Mouse (Mus musculus) midbrain, embryonic 16.5 days (tissue): ENCODE measurements around the gene Klhl21. TPM values are rescaled to one million over a fixed set of nuclear protein-coding genes. Genes with fewer than 3 reads are reported as not detected.
A peak's percentile ranks its signal among the peaks of the same experiment; 100 is the strongest.
"Not testable (repeated sequence)": the region's sequence is repeated elsewhere in the genome, so short reads cannot be mapped to it uniquely, and the experiment has no call there.

ENCODE experiments used
- ATAC-seq: fragments of 200-750 bp; cut with Nextera tagmentation; 2 replicates; pipeline ENCODE4 v1.8.0; 2017; ENCODE audit warnings: moderate TSS enrichment
- H3K27ac ChIP-seq: fragments of 300-500 bp; sonication (generic); 2 replicates; pipeline ENCODE4 v1.5.1; 2014; ENCODE audit warnings: mild to moderate bottlenecking, low read length, mixed read lengths
- H3K27me3 ChIP-seq: fragments of 300-500 bp; sonication (generic); 2 replicates; pipeline ENCODE4 v1.6.1; 2014; ENCODE audit warnings: low read depth, low read length, mixed read lengths; ENCODE audit not compliant: control insufficient read depth, insufficient read depth
- H3K36me3 ChIP-seq: fragments of 300-500 bp; sonication (generic); 2 replicates; pipeline ENCODE4 v1.6.1; 2014; ENCODE audit warnings: mild to moderate bottlenecking, low read length, moderate library complexity, mixed read lengths; ENCODE audit not compliant: control insufficient read depth, insufficient read depth
- H3K4me1 ChIP-seq: fragments of 300-500 bp; sonication (generic); 2 replicates; pipeline ENCODE4 v1.6.1; 2014; ENCODE audit warnings: mild to moderate bottlenecking, low read length, mixed read lengths; ENCODE audit not compliant: control insufficient read depth, insufficient read depth
- H3K4me2 ChIP-seq: fragments of 300-500 bp; sonication (generic); 2 replicates; pipeline ENCODE4 v1.6.1; 2014; ENCODE audit warnings: mild to moderate bottlenecking, low read length, mixed read lengths
- H3K4me3 ChIP-seq: fragments of 300-500 bp; sonication (generic); 2 replicates; pipeline ENCODE4 v1.5.1; 2014; ENCODE audit warnings: low read depth, mild to moderate bottlenecking, low read length, moderate library complexity, mixed read lengths
- H3K9ac ChIP-seq: fragments of 300-500 bp; sonication (generic); 2 replicates; pipeline ENCODE4 v1.6.1; 2014; ENCODE audit warnings: low read depth, low read length, mixed read lengths
- H3K9me3 ChIP-seq: fragments of 300-500 bp; sonication (generic); replicated peaks from 2 replicates; pipeline ENCODE4 v1.6.1; 2014; ENCODE audit warnings: mild to moderate bottlenecking, low read length, mixed read lengths; ENCODE audit not compliant: control insufficient read depth, poor library complexity, severe bottlenecking
- WGBS: fragments of 180-500 bp; shearing (Covaris S2); extraction: QIAGEN DNeasy Blood & Tissue Kit; methylation state at CpG from one replicate; pipeline ENCODE4 v1.1.7; 2014; 5-methylcytosine and 5-hydroxymethylcytosine counted together
- polyA plus RNA-seq: library from polyadenylated mRNA; unstranded; fragments of >200 nt; fragmentation: Nextera tagmentation; extraction: Ambion mirVana; gene quantifications from 2 replicates; pipeline ENCODE4 v1.2.1, GENCODE M21; 2015

The Klhl21 gene
- polyA plus RNA-seq, 1 experiment from 2014 or later: 3.0 TPM

- ATAC-seq: no peak
Measured at GRCm38 (mm10) chr4:152022506-152022905, 13.9 kb downstream of the Klhl21 start.

GRCm38 (mm10) chr4:152024525-152024924 is 15.9 kb downstream of the Klhl21 start:
- Histone ChIP-seq H3K36me3 (peaks cover 34% of the 10 kb centered on the region), H3K4me3 (no peak overlapping the region), H3K9ac (no peak overlapping the region), H3K27ac (no peak overlapping the region), H3K4me2 (no peak overlapping the region), H3K9me3 (no peaks in the 10 kb centered on the region), H3K27me3 (no peaks in the 10 kb centered on the region), H3K4me1 (peaks cover 44% of the 10 kb centered on the region)
- 91% methylated on average over 11 of the region's 11 CpGs for WGBS
- no peak for ATAC-seq

More at GRCm38 (mm10) chr4:152022506-152022905, 13.9 kb downstream of the Klhl21 start:
- 86% methylated on average over 8 of the region's 8 CpGs for WGBS
- H3K9ac ChIP-seq: no peak overlapping the region
- peaks cover 32% of the 10 kb centered on the region for H3K4me1 ChIP-seq
- H3K27me3 ChIP-seq: no peaks in the 10 kb centered on the region
- H3K9me3 ChIP-seq: no peaks in the 10 kb centered on the region
- H3K27ac ChIP-seq: no peak overlapping the region
- H3K4me2 ChIP-seq: no peak overlapping the region
- H3K36me3 ChIP-seq: peaks cover 42% of the 10 kb centered on the region
- H3K4me3 ChIP-seq: no peak overlapping the region

- Histone ChIP-seq H3K27me3 (no peaks in the 10 kb centered on the region), H3K4me2 (peak overlapping the region; percentile 99), H3K9ac (peak overlapping the region; percentile 84), H3K36me3 (peaks cover 13% of the 10 kb centered on the region; the same call in 1 of the 2 replicates), H3K27ac (peak overlapping the region; percentile 79), H3K4me1 (peaks cover 49% of the 10 kb centered on the region), H3K4me3 (peak overlapping the region; percentile 80), H3K9me3 (no peaks in the 10 kb centered on the region)
- ATAC-seq: peak; percentile 73
- 2% methylated on average over 33 of the region's 41 CpGs for WGBS
Measured at GRCm38 (mm10) chr4:152026751-152027508, 18.3 kb downstream of the Klhl21 start.

GRCm38 (mm10) chr4:152027524-152027923 is 18.9 kb downstream of the Klhl21 start, which contains the start of gene Zbtb48:
Gene Zbtb48, minus strand, starts transcription at chr4:152027671.
- peaks cover 49% of the 10 kb centered on the region for H3K4me1 ChIP-seq
- H3K4me2 ChIP-seq: peak within 1 kb of the TSS; percentile 99
- peak within 1 kb of the TSS; percentile 79 for H3K27ac ChIP-seq
- no peaks in the 10 kb centered on the region for H3K9me3 ChIP-seq
- WGBS: 0% methylated on average over 34 of the region's 35 CpGs
- H3K27me3 ChIP-seq: no peaks in the 10 kb centered on the region
- ATAC-seq: peak; percentile 98
- H3K36me3 ChIP-seq: peaks cover 8% of the 10 kb centered on the region; the same call in 1 of the 2 replicates
- H3K4me3 ChIP-seq: peak within 1 kb of the TSS; percentile 80
- H3K9ac ChIP-seq: peak within 1 kb of the TSS; percentile 84

- H3K4me3 ChIP-seq: peak overlapping the region; percentile 80
- H3K36me3 ChIP-seq: no peaks in the 10 kb centered on the region
- H3K9ac ChIP-seq: peak overlapping the region; percentile 73
- ATAC-seq: no peak
- H3K9me3 ChIP-seq: no peaks in the 10 kb centered on the region
- no peaks in the 10 kb centered on the region for H3K27me3 ChIP-seq
- no peak overlapping the region for H3K27ac ChIP-seq
- 63% methylated on average over 15 of the region's 15 CpGs for WGBS
- H3K4me2 ChIP-seq: peak overlapping the region; percentile 93
- H3K4me1 ChIP-seq: peaks cover 49% of the 10 kb centered on the region
Measured at GRCm38 (mm10) chr4:152028456-152028855, 19.9 kb downstream of the Klhl21 start.

GRCm38 (mm10) chr4:152029087-152029486 is 20.5 kb downstream of the Klhl21 start:
- Histone ChIP-seq H3K4me2 (peak overlapping the region; percentile 93; the same call in 1 of the 2 replicates), H3K27ac (no peak overlapping the region), H3K36me3 (no peaks in the 10 kb centered on the region), H3K27me3 (no peaks in the 10 kb centered on the region), H3K9ac (no peak overlapping the region), H3K4me3 (no peak overlapping the region), H3K9me3 (no peaks in the 10 kb centered on the region), H3K4me1 (peaks cover 45% of the 10 kb centered on the region)
- 37% methylated on average over 5 of the region's 5 CpGs for WGBS
- no peak for ATAC-seq

GRCm38 (mm10) chr4:152029997-152030396 is 21.4 kb downstream of the Klhl21 start:
- no peak for ATAC-seq
- H3K27me3 ChIP-seq: no peaks in the 10 kb centered on the region
- 62% methylated on average over 4 of the region's 4 CpGs for WGBS

GRCm38 (mm10) chr4:152032922-152033321 is 24.3 kb downstream of the Klhl21 start:
- H3K4me1 ChIP-seq: peaks cover 16% of the 10 kb centered on the region
- H3K27me3 ChIP-seq: no peaks in the 10 kb centered on the region
- H3K4me2 ChIP-seq: no peak overlapping the region
- 90% methylated on average over 13 of the region's 13 CpGs for WGBS
- no peak overlapping the region for H3K4me3 ChIP-seq
- ATAC-seq: no peak
- no peak overlapping the region for H3K9ac ChIP-seq
- H3K36me3 ChIP-seq: no peaks in the 10 kb centered on the region
- H3K27ac ChIP-seq: no peak overlapping the region
- H3K9me3 ChIP-seq: no peaks in the 10 kb centered on the region

More at GRCm38 (mm10) chr4:152029997-152030396, 21.4 kb downstream of the Klhl21 start:
- H3K4me2 ChIP-seq: 0 out of 2 replicates have a peak overlapping the region, but pooled peaks have one; percentile 3
- H3K36me3 ChIP-seq: no peaks in the 10 kb centered on the region
- H3K9ac ChIP-seq: no peak overlapping the region
- H3K9me3 ChIP-seq: no peaks in the 10 kb centered on the region
- peaks cover 36% of the 10 kb centered on the region for H3K4me1 ChIP-seq
- no peak overlapping the region for H3K27ac ChIP-seq
- H3K4me3 ChIP-seq: no peak overlapping the region

GRCm38 (mm10) chr4:152036464-152036863 is 27.9 kb downstream of the Klhl21 start:
- not testable (repeated sequence) for H3K4me3 ChIP-seq, H3K4me2 ChIP-seq, H3K36me3 ChIP-seq, H3K4me1 ChIP-seq, H3K9ac ChIP-seq, H3K27ac ChIP-seq, H3K27me3 ChIP-seq, H3K9me3 ChIP-seq, ATAC-seq
- WGBS: 89% methylated on average over 6 of the region's 6 CpGs
